Mouse (Mus musculus) spleen, adult 2 months (tissue): ENCODE measurements at regions not wholly inside any gene's neighbourhood (a gene's known extent, or its start where the extent isn't known, plus 50 kb on each side); places are given as distances from the start of the nearest gene placed in this dataset.

Experiments
- DNase-seq, 2 experiments: peaks; one replicate each; pipeline versions ENCODE4 v3.0.0 to v3.0.0-alpha.2; 2012 to 2021; ENCODE audit warnings: low spot score in 2 of 2, low read depth in 1 of 2
- H3K27ac ChIP-seq: fragments of 200-500 bp; 2 replicates; pipeline ENCODE4 v1.5.1; 2012; ENCODE audit warnings: low read length, inconsistent platforms; ENCODE audit not compliant: insufficient read depth
- H3K27me3 ChIP-seq: fragments of 200-500 bp; 2 replicates; pipeline ENCODE4 v1.6.1; 2012; ENCODE audit warnings: mild to moderate bottlenecking, moderate library complexity, low read length, inconsistent platforms; ENCODE audit not compliant: control insufficient read depth, insufficient read depth
- H3K36me3 ChIP-seq: fragments of 200-500 bp; 2 replicates; pipeline ENCODE4 v1.6.1; 2012; ENCODE audit warnings: mild to moderate bottlenecking, low read length, inconsistent platforms; ENCODE audit not compliant: control insufficient read depth, insufficient read depth
- H3K4me1 ChIP-seq: fragments of 200-500 bp; 2 replicates; pipeline ENCODE4 v1.6.1; 2011; ENCODE audit warnings: inconsistent platforms; ENCODE audit not compliant: control insufficient read depth, insufficient read depth, insufficient read length
- H3K4me3 ChIP-seq: fragments of 200-500 bp; 2 replicates; pipeline ENCODE4 v1.5.1; 2011; ENCODE audit warnings: mild to moderate bottlenecking, inconsistent platforms; ENCODE audit not compliant: insufficient read depth, insufficient read length; ENCODE audit errors: extremely low read depth
- CTCF ChIP-seq: fragments of 200-500 bp; IDR thresholded peaks from 2 replicates; pipeline ENCODE4 v1.5.1; 2011; ENCODE audit warnings: mild to moderate bottlenecking, inconsistent platforms; ENCODE audit not compliant: insufficient read depth, insufficient read length, insufficient replicate concordance; ENCODE audit errors: extremely low read depth
- POLR2A ChIP-seq: fragments of 200-500 bp; IDR thresholded peaks from 2 replicates; pipeline ENCODE4 v1.6.1; 2011; ENCODE audit warnings: low read depth, low read length, inconsistent platforms
- WGBS: fragments of 180-500 bp; shearing (Covaris S2); methylation state at CpG from one replicate; pipeline ENCODE4 v1.1.7; 2018; 5-methylcytosine and 5-hydroxymethylcytosine counted together

GRCm38 (mm10) chr12:71427974-71428373 is 118.3 kb downstream of the Dact1 start:
- no peak overlapping the region for H3K27ac ChIP-seq
- H3K4me3 ChIP-seq: no peak overlapping the region
- no peaks in the 10 kb centered on the region for H3K27me3 ChIP-seq
- H3K36me3 ChIP-seq: no peaks in the 10 kb centered on the region
- DNase-seq: no peak
- H3K4me1 ChIP-seq: no peaks in the 10 kb centered on the region
- WGBS: 83% methylated on average over 2 of the region's 2 CpGs
- TF ChIP-seq CTCF: no peak

GRCm38 (mm10) chr12:71429561-71430200 is 120.0 kb downstream of the Dact1 start:
- no peak for TF ChIP-seq POLR2A
- no peak for TF ChIP-seq CTCF
- 72% methylated on average over 13 of the region's 13 CpGs for WGBS
- no peak for DNase-seq
- Histone ChIP-seq H3K36me3 (no peaks in the 10 kb centered on the region), H3K27ac (no peak overlapping the region), H3K27me3 (no peaks in the 10 kb centered on the region), H3K4me1 (no peaks in the 10 kb centered on the region), H3K4me3 (no peak overlapping the region)

GRCm38 (mm10) chr12:71430331-71430730 is 120.6 kb downstream of the Dact1 start:
- no peak for DNase-seq
- H3K4me1 ChIP-seq: no peaks in the 10 kb centered on the region
- H3K36me3 ChIP-seq: no peaks in the 10 kb centered on the region
- H3K27ac ChIP-seq: no peak overlapping the region
- H3K27me3 ChIP-seq: no peaks in the 10 kb centered on the region
- WGBS: 91% methylated on average over 11 of the region's 11 CpGs
- no peak overlapping the region for H3K4me3 ChIP-seq
- TF ChIP-seq POLR2A (no peak), CTCF (no peak)

- H3K4me3 ChIP-seq: no peak overlapping the region
- no peak for DNase-seq
- TF ChIP-seq CTCF (no peak), POLR2A (no peak)
- H3K27me3 ChIP-seq: no peaks in the 10 kb centered on the region
- H3K4me1 ChIP-seq: no peaks in the 10 kb centered on the region
- WGBS: 89% methylated on average over 8 of the region's 8 CpGs
- no peak overlapping the region for H3K27ac ChIP-seq
- no peaks in the 10 kb centered on the region for H3K36me3 ChIP-seq
Observed at GRCm38 (mm10) chr12:71431116-71431515, 121.4 kb downstream of the Dact1 start.

- Histone ChIP-seq H3K4me3 (no peak overlapping the region), H3K27ac (no peak overlapping the region), H3K4me1 (no peaks in the 10 kb centered on the region), H3K27me3 (no peaks in the 10 kb centered on the region), H3K36me3 (no peaks in the 10 kb centered on the region)
- WGBS: 80% methylated on average over 9 of the region's 9 CpGs
- DNase-seq: no peak
- TF ChIP-seq CTCF (no peak), POLR2A (no peak)
Observed at GRCm38 (mm10) chr12:71433549-71434200, 124.0 kb downstream of the Dact1 start.

GRCm38 (mm10) chr12:71438254-71438653 is 128.6 kb downstream of the Dact1 start:
- H3K27me3 ChIP-seq: no peaks in the 10 kb centered on the region
- WGBS: 17% methylated on average over 6 of the region's 6 CpGs
- H3K4me1 ChIP-seq: no peaks in the 10 kb centered on the region
- no peak overlapping the region for H3K4me3 ChIP-seq
- TF ChIP-seq POLR2A (no peak), CTCF (no peak)
- no peaks in the 10 kb centered on the region for H3K36me3 ChIP-seq
- DNase-seq: no peak
- no peak overlapping the region for H3K27ac ChIP-seq

GRCm38 (mm10) chr12:71440863-71441262 is 131.2 kb downstream of the Dact1 start:
- Histone ChIP-seq H3K36me3 (no peaks in the 10 kb centered on the region), H3K4me3 (no peak overlapping the region), H3K4me1 (no peaks in the 10 kb centered on the region), H3K27me3 (no peaks in the 10 kb centered on the region), H3K27ac (no peak overlapping the region)
- DNase-seq: no peak
- WGBS: 80% methylated on average over 3 of the region's 3 CpGs
- TF ChIP-seq POLR2A (no peak), CTCF (no peak)
